Mouse (Mus musculus) neural tube, embryonic 12.5 days (tissue): Measurements from ENCODE around the gene Srsf4. TPM values are rescaled to one million over a fixed set of nuclear protein-coding genes. Genes with fewer than 3 reads are reported as not detected.

Experiments
- ATAC-seq: fragments of 200-750 bp; cut with Nextera tagmentation; 2 replicates; pipeline ENCODE4 v1.8.0; 2017; ENCODE audit warnings: low read depth, mild to moderate bottlenecking, moderate TSS enrichment, moderate library complexity; ENCODE audit not compliant: low FRiP score
- H3K27ac ChIP-seq: fragments of 300-500 bp; sonication (generic); 2 replicates; pipeline ENCODE4 v1.5.1; 2016
- H3K27me3 ChIP-seq: fragments of 300-500 bp; sonication (generic); replicated peaks from 2 replicates; pipeline ENCODE4 v1.6.1; 2016; ENCODE audit warnings: mild to moderate bottlenecking
- H3K36me3 ChIP-seq: fragments of 300-500 bp; sonication (generic); 2 replicates; pipeline ENCODE4 v1.6.1; 2016; ENCODE audit warnings: mild to moderate bottlenecking
- H3K4me1 ChIP-seq: fragments of 300-500 bp; sonication (generic); 2 replicates; pipeline ENCODE4 v1.6.1; 2016
- H3K4me2 ChIP-seq: fragments of 300-500 bp; sonication (generic); replicated peaks from 2 replicates; pipeline ENCODE4 v1.6.1; 2016; ENCODE audit warnings: mild to moderate bottlenecking
- H3K4me3 ChIP-seq: fragments of 300-500 bp; sonication (generic); 2 replicates; pipeline ENCODE4 v1.5.1; 2016
- H3K9ac ChIP-seq: fragments of 300-500 bp; sonication (generic); 2 replicates; pipeline ENCODE4 v1.6.1; 2016; ENCODE audit warnings: mild to moderate bottlenecking
- H3K9me3 ChIP-seq: fragments of 300-500 bp; sonication (generic); 2 replicates; pipeline ENCODE4 v1.6.1; 2016; ENCODE audit warnings: mild to moderate bottlenecking
- WGBS: fragments of 180-500 bp; shearing (Covaris S2); methylation state at CpG from one replicate; pipeline ENCODE4 v1.1.7; 2016; 5-methylcytosine and 5-hydroxymethylcytosine counted together
- polyA plus RNA-seq: library from polyadenylated mRNA; unstranded; fragments of >200 nt; fragmentation: Nextera tagmentation; extraction: Ambion mirVana; gene quantifications from 2 replicates; pipeline ENCODE4 v1.2.1, GENCODE M21; 2016

The Srsf4 gene
- polyA plus RNA-seq, 1 experiment from 2014 or later = 150 TPM

DNA sequence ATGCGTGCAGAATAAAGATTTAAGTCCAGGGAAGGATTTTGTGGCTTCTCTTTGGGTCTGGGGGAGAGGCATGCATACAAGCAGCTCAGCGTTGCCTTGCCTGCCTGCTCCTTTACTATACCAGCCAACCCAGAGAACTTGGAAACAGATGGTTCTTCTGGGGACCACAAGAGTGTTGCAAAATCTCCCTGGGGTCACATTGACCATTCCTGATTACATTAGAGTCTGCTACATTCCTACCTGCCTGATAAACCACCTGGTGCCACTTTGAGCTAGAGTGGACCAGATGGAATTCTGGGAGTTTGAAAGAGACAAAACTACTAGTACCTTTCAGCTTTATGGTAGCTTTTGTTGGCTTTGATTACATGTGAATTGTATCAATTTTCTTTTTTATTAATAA is 3.4 kb downstream of the Srsf4 start:
- no peaks in the 10 kb centered on the region for H3K9me3 ChIP-seq
- WGBS = 71% methylated on average over 2 of the region's 2 CpGs
- H3K9ac ChIP-seq = no peak overlapping the region
- H3K27me3 ChIP-seq = no peaks in the 10 kb centered on the region
- H3K36me3 ChIP-seq = no peaks in the 10 kb centered on the region
- H3K4me1 ChIP-seq = peaks cover 45% of the 10 kb centered on the region
- H3K4me2 ChIP-seq = peak overlapping the region; percentile 38; the same call in 1 of the 2 replicates
- no peak for ATAC-seq
- H3K4me3 ChIP-seq = no peak overlapping the region
- no peak overlapping the region for H3K27ac ChIP-seq

DNA sequence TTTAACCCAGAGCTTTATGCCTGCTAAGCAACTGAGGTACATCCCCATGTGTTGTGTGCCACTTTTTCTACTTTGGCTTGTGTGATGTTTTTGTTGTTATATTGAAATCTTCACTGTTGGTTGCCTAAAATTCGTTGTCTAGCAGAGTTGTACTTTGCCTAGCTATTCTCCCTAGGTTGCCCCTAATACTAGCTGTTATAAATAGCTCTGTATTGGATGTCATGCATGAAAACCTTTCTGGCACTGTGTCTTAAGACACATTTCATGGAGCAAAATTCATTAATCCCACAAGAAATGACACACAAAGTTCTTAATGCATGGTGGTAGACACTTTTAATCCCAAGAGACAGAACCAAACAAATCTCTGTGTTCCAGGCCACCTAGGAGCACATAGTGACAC is 6.3 kb downstream of the Srsf4 start:
- Histone ChIP-seq H3K4me1 (peaks cover 38% of the 10 kb centered on the region), H3K9me3 (no peaks in the 10 kb centered on the region), H3K27ac (no peak overlapping the region), H3K36me3 (no peaks in the 10 kb centered on the region), H3K4me2 (no peak overlapping the region), H3K9ac (no peak overlapping the region), H3K27me3 (no peaks in the 10 kb centered on the region), H3K4me3 (no peak overlapping the region)
- ATAC-seq = no peak
- WGBS = 95% methylated on average over 1 of the region's 1 CpGs

DNA sequence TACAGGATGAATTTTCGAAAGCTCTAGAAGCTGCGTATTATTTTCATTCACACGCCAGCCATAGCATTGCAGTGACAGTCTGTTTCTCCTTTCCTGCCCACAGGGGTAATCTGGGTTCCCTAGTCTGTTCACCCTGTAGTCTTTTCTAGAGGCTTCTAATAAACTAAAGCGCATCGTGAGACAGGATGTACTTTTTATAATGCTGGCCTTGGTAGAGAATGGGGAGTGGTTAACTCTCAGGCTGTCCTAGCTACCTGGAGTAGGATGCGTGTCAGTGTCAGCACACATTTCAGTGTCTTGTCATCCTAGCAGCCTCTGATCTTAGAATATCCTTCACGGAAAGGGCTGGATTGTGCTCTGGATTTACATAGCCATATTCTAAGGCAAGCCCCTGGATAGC is 7.9 kb downstream of the Srsf4 start:
- Histone ChIP-seq H3K4me3 (no peak overlapping the region), H3K27ac (no peak overlapping the region), H3K4me1 (peaks cover 22% of the 10 kb centered on the region), H3K27me3 (no peaks in the 10 kb centered on the region), H3K9ac (no peak overlapping the region), H3K9me3 (no peaks in the 10 kb centered on the region), H3K36me3 (peaks cover 12% of the 10 kb centered on the region), H3K4me2 (no peak overlapping the region)
- no peak for ATAC-seq
- WGBS = 92% methylated on average over 7 of the region's 7 CpGs

DNA sequence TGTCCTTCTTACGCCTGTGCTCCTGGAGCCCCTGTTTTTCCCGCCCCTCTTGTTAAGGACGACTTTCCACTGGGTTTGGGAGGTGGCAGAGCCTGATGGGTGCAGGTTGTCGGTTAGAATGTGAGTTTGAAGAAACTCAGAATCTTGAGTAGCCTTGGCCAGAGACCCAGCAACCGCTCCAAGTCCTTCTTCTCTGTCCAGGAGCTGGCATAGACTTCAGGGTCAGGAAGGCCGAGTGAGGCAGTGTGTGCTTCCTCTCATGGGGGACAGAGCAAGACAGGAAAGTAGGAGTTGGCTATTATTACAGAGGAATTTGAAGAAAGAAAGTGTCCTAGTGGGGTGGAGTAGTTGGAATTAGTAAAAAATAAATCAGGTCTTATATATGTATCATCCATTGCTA is 10.2 kb downstream of the Srsf4 start:
- H3K4me1 ChIP-seq = peaks cover 10% of the 10 kb centered on the region; the same call in 1 of the 2 replicates
- no peaks in the 10 kb centered on the region for H3K27me3 ChIP-seq
- WGBS = 73% methylated on average over 6 of the region's 6 CpGs
- H3K4me3 ChIP-seq = no peak overlapping the region
- H3K4me2 ChIP-seq = no peak overlapping the region
- H3K9me3 ChIP-seq = no peaks in the 10 kb centered on the region
- no peak for ATAC-seq
- H3K36me3 ChIP-seq = peaks cover 18% of the 10 kb centered on the region
- H3K9ac ChIP-seq = no peak overlapping the region
- H3K27ac ChIP-seq = no peak overlapping the region

DNA sequence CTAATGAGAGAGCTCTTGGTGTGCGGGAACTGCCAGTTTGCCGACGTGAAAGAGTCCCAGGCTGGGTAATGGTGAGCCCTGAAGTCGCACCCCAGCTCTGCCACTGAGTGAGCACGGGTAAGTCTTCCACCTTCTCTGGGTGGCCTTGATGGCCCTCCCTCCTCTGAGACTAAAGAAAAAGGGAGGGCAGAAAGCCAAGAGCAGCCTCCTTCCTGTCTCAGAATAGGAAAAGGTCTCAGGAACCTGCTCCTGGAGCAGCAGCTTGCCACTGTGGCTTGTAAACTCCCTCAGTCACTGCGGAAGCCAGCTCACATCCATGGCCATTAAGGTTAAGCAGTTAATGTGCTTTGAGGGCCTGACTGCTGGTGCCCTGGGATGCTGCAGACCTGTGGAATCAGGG is 12.0 kb downstream of the Srsf4 start:
- Histone ChIP-seq H3K36me3 (peaks cover 18% of the 10 kb centered on the region), H3K9me3 (no peaks in the 10 kb centered on the region), H3K27me3 (no peaks in the 10 kb centered on the region), H3K4me1 (peaks cover 7% of the 10 kb centered on the region; the same call in 1 of the 2 replicates), H3K27ac (no peak overlapping the region), H3K9ac (no peak overlapping the region), H3K4me3 (no peak overlapping the region), H3K4me2 (no peak overlapping the region)
- ATAC-seq = no peak
- 88% methylated on average over 6 of the region's 6 CpGs for WGBS

DNA sequence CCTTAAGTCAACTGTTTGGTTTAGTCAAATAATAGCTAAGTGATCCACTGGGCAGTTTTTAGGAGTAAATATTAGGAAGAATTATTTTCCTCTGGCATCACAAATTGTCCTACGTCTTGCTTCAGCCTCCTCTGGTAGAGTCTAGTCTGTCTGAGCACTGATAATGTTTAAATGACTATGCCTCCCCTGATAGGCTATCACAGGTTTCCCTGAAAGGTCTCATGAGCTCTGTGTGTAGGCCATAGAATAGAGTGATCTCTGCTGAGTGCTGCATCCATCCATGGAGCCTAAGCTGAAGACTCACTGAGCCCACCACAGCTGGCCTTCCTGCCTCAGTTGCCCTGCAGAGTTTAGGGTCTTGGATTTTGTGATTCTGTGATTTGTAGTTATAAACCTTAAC is 15.1 kb downstream of the Srsf4 start:
- Histone ChIP-seq H3K27me3 (no peaks in the 10 kb centered on the region), H3K4me1 (no peaks in the 10 kb centered on the region; the same call in 1 of the 2 replicates), H3K9ac (no peak overlapping the region), H3K4me3 (no peak overlapping the region), H3K27ac (no peak overlapping the region), H3K36me3 (peaks cover 40% of the 10 kb centered on the region), H3K4me2 (no peak overlapping the region), H3K9me3 (no peaks in the 10 kb centered on the region)
- WGBS = 88% methylated on average over 1 of the region's 1 CpGs
- no peak for ATAC-seq

DNA sequence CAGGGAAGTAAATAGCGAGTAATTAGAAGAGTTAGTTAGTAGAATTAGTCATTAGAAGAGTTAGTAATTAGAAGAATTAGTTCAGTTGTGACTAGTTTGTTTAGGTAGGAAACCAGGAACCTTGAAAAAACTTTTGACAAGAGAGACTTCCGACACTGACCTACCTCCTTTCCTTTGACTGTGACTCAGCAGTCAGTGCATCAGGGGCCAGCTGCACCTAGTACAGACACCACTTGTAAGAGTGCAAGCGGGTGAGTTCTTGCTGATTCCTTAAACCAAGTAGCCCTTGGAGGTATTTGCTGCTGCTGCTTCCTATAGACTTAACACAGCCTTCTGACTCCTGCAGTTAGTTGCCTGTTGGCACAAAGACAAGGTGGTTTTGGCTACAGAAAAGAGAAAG is 17.3 kb downstream of the Srsf4 start:
- Histone ChIP-seq H3K9me3 (no peaks in the 10 kb centered on the region), H3K9ac (no peak overlapping the region), H3K4me1 (no peaks in the 10 kb centered on the region), H3K36me3 (peaks cover 52% of the 10 kb centered on the region), H3K27ac (no peak overlapping the region), H3K4me3 (no peak overlapping the region), H3K27me3 (no peaks in the 10 kb centered on the region), H3K4me2 (no peak overlapping the region)
- WGBS = 91% methylated on average over 3 of the region's 3 CpGs
- no peak for ATAC-seq

DNA sequence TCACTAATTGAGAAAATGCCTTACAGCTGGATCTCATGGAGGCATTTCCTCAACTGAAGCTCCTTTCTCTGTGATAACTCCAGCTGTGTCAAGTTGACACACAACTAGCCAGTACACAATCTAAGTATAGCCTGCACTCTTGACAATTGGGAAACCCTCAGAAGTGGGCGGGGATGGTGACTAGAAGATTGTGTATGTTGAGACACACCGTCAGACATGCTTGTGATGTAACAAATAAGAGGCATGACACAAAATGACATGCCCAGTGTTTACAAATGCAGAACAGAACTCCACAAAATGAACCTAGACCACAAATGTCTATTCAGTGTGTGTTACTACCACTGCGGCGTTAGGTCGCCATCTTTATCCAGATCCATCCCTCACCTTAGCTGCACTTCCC is 23.7 kb downstream of the Srsf4 start:
- 96% methylated on average over 5 of the region's 5 CpGs for WGBS

DNA sequence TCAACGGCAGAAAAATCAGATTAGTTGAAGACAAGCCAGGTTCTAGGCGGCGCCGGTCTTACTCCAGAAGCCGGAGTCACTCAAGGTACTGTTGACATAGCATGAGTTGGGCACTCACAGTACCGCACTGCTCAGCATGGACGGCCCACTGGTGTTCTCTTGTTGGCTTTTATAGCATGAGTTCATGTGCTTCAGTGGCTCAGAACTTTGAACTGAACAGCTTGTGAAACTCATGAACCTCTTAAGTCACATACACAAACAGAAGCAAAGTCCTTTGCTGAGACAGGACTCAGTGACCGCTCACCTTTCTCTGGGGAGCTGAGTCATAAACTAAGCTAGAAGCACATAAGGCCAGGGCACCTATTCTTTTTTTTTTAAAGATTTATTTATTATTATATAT is 24.4 kb downstream of the Srsf4 start:
- Histone ChIP-seq H3K4me2 (no peak overlapping the region), H3K36me3 (peaks cover 82% of the 10 kb centered on the region), H3K27me3 (no peaks in the 10 kb centered on the region), H3K4me3 (no peak overlapping the region), H3K27ac (no peak overlapping the region), H3K9ac (no peak overlapping the region), H3K9me3 (no peaks in the 10 kb centered on the region), H3K4me1 (no peaks in the 10 kb centered on the region)
- WGBS = 97% methylated on average over 8 of the region's 8 CpGs
- ATAC-seq = no peak

More for the DNA sequence above, 23.7 kb downstream of the Srsf4 start:
- Histone ChIP-seq H3K36me3 (peaks cover 83% of the 10 kb centered on the region), H3K27ac (no peak overlapping the region), H3K4me3 (no peak overlapping the region), H3K4me1 (no peaks in the 10 kb centered on the region), H3K9me3 (no peaks in the 10 kb centered on the region), H3K4me2 (no peak overlapping the region), H3K27me3 (no peaks in the 10 kb centered on the region), H3K9ac (no peak overlapping the region)
- no peak for ATAC-seq

DNA sequence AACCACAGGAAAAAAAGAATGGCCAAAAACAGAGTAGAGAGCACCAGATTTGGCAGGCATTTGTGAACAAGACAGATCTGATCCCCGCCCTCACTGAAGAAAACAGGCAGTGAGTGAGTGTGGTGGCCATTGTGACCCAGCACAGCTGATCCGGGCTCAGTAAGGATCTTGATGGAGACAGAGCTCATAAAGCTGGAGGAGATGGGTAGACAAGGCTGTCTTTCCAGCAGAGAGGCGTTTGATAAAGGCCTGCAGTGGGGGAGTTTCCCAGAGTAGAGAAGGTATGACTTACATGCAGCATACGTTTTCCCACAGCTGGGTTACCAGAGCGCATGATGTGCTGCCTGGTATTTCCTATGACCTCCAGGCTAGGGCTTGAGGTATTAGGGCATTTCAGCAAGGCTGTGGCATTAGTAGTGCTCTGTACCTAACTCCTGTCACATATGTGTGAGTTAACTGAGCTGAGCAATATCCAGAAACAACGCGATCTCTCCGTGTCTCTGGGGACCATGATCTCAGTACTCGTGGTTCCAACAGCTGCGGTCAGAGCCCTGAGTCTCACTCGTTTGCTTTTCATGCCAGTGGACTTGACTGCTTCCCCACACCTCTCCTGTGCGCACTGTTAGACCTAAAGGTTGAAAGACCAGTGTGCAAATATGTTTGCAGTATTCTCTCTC is 25.2 kb downstream of the Srsf4 start:
- ATAC-seq = no peak
- Histone ChIP-seq H3K27me3 (no peaks in the 10 kb centered on the region), H3K9ac (no peak overlapping the region), H3K36me3 (peaks cover 75% of the 10 kb centered on the region), H3K27ac (no peak overlapping the region), H3K4me1 (no peaks in the 10 kb centered on the region), H3K4me3 (no peak overlapping the region), H3K9me3 (no peaks in the 10 kb centered on the region), H3K4me2 (no peak overlapping the region)
- WGBS = 87% methylated on average over 12 of the region's 12 CpGs

DNA sequence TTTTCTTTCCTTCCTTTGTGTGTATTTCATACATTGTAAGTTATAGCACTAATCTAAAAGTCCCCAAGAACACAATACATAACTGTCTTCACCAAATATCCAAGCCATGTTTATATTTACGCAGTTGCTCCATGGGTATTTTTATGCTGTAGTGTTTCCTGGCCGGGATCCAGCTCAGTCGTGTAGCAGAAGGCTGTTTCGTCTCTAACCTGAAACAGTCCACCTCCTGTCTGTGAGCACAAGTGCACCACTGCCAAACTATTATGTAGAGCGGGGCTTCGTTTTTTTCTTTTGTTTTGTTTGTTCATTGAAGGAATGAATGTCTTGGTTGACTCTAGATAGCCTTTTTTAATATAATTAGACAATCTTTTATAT is 25.8 kb downstream of the Srsf4 start:
- no peaks in the 10 kb centered on the region for H3K27me3 ChIP-seq
- H3K4me2 ChIP-seq = no peak overlapping the region
- ATAC-seq = no peak
- H3K4me1 ChIP-seq = no peaks in the 10 kb centered on the region
- no peak overlapping the region for H3K4me3 ChIP-seq
- no peaks in the 10 kb centered on the region for H3K9me3 ChIP-seq
- peaks cover 74% of the 10 kb centered on the region for H3K36me3 ChIP-seq
- 94% methylated on average over 6 of the region's 6 CpGs for WGBS
- H3K27ac ChIP-seq = no peak overlapping the region
- H3K9ac ChIP-seq = no peak overlapping the region

DNA sequence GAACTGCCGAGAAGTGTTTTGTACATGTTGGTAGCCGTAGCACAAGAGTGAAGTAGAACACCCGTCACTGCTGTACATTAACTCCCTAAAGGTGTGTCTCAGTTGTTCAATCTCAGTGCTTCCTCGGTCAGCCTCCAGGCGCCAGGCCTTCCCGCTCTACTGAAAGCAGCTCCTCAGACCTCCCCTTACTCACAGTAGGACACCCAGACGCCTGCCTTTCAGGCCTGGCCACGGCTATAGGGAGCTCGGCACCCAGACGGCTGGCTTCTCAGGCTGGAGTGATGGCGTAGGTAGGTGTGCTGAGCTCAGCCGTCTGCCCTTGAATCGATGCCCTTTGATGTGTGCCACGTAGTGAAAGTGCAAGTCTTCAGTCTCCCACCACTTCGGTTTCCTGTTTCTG is 27.7 kb downstream of the Srsf4 start:
- no peaks in the 10 kb centered on the region for H3K9me3 ChIP-seq
- H3K9ac ChIP-seq = no peak overlapping the region
- H3K4me3 ChIP-seq = no peak overlapping the region
- no peaks in the 10 kb centered on the region for H3K4me1 ChIP-seq
- no peaks in the 10 kb centered on the region for H3K27me3 ChIP-seq
- peaks cover 67% of the 10 kb centered on the region for H3K36me3 ChIP-seq
- WGBS = 94% methylated on average over 15 of the region's 15 CpGs
- no peak for ATAC-seq
- H3K27ac ChIP-seq = no peak overlapping the region
- H3K4me2 ChIP-seq = no peak overlapping the region

DNA sequence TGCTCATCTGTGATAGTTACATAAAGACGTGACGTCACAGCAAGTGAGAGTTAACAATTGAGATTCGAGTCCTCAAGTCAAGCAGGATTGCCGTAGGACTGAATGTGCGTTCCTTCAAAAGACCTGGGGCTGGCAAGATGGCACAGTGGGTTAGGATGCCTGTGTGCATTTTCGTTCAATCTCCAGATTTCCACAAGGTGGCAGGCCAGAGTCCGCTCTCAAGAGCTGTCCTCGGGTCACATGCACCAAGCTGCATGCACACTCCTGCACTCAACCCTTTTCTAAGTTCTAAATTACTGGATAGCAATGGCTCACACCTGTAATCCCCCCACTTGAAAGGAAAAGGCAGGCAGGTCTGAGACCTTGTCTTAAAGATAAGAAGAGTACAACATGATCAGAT is 31.1 kb downstream of the Srsf4 start:
- H3K4me1 ChIP-seq = 0 out of 2 replicates have a peak, but pooled peaks cover 2% of the 10 kb centered on the region
- H3K4me2 ChIP-seq = no peak overlapping the region
- no peaks in the 10 kb centered on the region for H3K27me3 ChIP-seq
- 62% methylated on average over 8 of the region's 8 CpGs for WGBS
- H3K4me3 ChIP-seq = no peak overlapping the region
- no peak for ATAC-seq
- peaks cover 45% of the 10 kb centered on the region for H3K36me3 ChIP-seq
- H3K9ac ChIP-seq = no peak overlapping the region
- H3K27ac ChIP-seq = no peak overlapping the region
- H3K9me3 ChIP-seq = no peaks in the 10 kb centered on the region
